Mouse (Mus musculus): Measurements from ENCODE around the gene Srebf2.

GRCm38 (mm10) chr15:82210801-82211200 lies 63.8 kb downstream of the Srebf2 start:
- TF ChIP-seq CTCF (IDR thresholded peaks at IDR 0.05; ENCODE audit: extremely low read depth, insufficient read length, insufficient replicate concordance, low read depth, low read length) (no peak), POLR2A (IDR thresholded peaks at IDR 0.05; ENCODE audit: low read depth, low read length) (no peak)
